Mouse (Mus musculus) adrenal gland, adult 8-10 months (tissue): ENCODE data around the gene Map2k5. TPM values are rescaled to one million over a fixed set of nuclear protein-coding genes. Genes with fewer than 3 reads are reported as not detected.

ENCODE experiments used
- DNase-seq: peaks from one replicate; pipeline ENCODE4 v3.0.0; 2022
- total RNA-seq, 4 experiments: library from RNA; stranded (reverse); gene quantifications; 2 replicates each; pipeline ENCODE4 v1.2.4; 2022

Gene Map2k5
- total RNA-seq: 10 to 100 TPM; 28.8 to 32.4 (median 30.3) TPM

GRCm38 (mm10) chr9:63377270-63378142, at the start of gene Map2k5:
Gene Map2k5, minus strand, starts transcription at chr9:63377902.
- DNase-seq: peak; percentile 87

GRCm38 (mm10) chr9:63421096-63421736, 43.5 kb upstream of the Map2k5 start:
- no peak for DNase-seq

GRCm38 (mm10) chr9:63420396-63420795, 42.7 kb upstream of the Map2k5 start:
- DNase-seq: no peak

DNA sequence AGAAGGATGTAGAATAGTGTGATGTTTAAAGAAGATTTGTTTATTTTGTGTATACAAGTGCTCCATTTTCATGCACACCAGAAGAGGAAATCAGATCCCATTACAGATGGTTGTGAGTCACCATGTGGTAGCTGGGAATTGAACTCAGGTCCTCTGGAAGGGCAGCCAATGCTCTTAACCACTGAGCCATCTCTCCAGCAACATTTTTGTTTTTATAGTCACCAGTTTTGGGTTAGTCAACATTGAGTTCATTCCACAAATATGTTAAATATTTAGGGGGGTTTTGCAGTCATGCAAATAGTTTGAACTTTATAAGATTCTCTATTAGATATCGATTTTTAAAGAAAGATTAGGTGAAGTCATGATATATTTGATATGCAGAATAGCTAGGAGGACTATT, 22.5 kb upstream of the Map2k5 start:
- no peak for DNase-seq

DNA sequence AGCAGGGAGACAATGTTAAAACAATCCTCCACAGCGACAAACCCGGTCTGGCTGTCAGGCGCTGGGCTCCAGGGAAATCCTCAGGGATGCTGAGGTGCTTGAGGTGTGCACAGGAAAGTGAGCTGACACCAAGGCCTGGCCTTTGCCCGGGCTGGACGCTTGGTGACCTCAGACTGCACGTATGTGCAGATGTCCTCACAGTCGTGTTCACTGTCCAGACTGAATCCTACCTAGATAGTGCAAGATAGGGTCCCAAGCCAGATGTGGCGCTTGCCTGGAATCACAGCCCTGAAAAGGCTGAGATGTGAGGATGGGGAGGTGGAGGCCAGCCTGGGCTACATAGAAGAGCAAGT, 21.7 kb upstream of the Map2k5 start:
- DNase-seq: no peak

- DNase-seq: peak; percentile 95
These were observed 21.1 kb upstream of the Map2k5 start, which contains the start of gene 2300009A05Rik for GRCm38 (mm10) chr9:63398611-63399462. Gene 2300009A05Rik, minus strand, starts transcription at chr9:63399246.

GRCm38 (mm10) chr9:63395612-63396011, 17.9 kb upstream of the Map2k5 start:
- DNase-seq: no peak

- DNase-seq: no peak
These were observed 13.6 kb upstream of the Map2k5 start for GRCm38 (mm10) chr9:63391307-63391706.

DNA sequence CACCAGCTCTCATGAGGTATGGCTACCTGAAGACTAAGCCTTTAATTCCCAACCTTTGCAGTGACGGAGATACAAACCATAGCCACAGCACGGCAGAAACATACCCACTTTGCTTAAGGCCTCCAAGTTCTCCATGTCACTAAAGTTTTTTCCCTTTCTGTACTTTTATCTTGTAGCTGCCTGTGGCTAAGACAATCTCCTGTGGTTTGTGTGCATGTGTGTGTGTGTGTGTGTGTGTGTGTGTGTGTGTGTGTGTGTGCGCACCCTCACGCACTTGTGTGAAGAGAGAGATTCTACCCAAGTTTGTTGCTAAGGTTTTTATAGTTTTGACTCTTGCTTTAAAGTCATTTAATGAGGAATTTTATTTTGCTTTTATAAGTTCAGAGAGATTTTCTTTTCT, 5.1 kb upstream of the Map2k5 start:
- no peak for DNase-seq

- no peak for DNase-seq
These were observed 2.6 kb upstream of the Map2k5 start for GRCm38 (mm10) chr9:63380326-63380725.

DNA sequence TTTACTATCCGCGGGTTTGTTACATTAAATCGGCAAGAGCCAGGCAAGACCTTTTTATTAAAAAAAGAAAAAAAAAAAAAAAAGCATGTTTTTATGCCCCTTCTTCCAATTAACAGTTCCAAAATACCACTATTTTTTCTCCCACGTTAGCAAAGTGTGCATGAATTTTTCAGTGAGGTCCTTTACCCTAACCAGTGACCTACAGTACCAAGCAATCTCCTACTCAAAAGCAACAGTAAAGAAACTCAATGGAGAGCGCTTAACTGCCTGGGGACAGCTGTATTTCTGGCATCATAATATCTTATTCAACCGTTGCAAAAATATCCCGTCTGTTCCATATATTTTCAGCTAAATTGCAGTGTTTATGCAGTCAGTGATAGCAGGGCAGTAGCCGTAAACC, 472 bp upstream of the Map2k5 start:
- DNase-seq: no peak

DNA sequence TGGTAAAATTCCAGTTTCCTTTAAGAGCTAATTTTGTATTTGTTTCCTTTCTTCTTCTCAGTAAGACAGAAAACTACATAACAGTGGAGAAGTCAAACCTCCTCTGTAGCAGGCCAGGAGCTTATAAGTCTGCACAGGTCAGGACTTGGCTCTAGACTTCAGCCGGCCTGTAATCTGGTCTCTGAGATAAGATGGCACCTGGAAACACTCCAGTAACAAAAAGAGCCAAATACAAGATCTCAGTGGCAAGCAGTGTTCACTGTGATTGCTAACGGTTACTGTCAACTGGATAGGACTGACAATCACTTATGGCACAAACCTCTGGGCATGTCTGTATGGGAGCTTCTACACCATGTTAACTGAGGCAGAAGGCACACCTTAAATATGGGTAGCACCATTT, 4.4 kb downstream of the Map2k5 start:
- DNase-seq: no peak

GRCm38 (mm10) chr9:63372541-63372940, 5.2 kb downstream of the Map2k5 start:
- no peak for DNase-seq

DNA sequence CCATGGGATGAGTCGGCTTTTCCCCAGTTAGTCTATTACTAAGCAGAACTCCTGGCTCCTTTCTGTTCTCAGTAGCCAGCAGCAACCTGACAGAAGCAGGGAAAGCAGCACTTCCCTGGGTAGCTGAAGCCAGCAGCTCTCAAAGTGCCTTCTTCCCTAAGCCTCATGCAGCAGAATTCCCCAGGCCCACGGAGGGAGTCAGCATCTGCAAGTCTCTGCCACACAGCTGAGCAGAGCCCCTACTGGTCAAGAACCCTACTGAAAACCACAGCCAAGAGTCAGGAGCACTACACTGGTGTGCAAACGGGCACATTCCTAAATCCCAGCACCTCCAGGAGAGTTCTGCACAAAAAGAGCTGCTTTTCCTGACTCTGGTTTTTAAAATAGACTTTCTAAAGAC, 17.3 kb downstream of the Map2k5 start:
- DNase-seq: no peak

DNA sequence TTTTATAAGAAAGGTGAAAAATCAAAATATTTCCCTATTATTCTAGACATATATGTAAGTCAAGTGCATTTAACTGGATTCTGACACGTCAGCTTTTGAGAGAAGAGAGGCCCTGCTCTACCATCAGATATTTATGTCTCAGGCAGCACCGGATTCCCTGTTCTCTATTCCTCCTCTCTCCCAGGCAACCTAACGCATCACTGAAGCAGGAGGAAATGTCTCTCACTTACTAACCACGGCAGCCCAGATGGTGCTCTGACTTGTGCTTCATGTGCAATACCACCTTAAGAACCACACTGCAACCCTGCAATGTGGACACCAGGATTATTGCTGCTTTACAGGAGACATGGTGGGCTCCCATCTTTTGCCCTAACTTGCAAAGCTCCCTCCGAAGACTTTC, 18.7 kb downstream of the Map2k5 start:
- DNase-seq: no peak

DNA sequence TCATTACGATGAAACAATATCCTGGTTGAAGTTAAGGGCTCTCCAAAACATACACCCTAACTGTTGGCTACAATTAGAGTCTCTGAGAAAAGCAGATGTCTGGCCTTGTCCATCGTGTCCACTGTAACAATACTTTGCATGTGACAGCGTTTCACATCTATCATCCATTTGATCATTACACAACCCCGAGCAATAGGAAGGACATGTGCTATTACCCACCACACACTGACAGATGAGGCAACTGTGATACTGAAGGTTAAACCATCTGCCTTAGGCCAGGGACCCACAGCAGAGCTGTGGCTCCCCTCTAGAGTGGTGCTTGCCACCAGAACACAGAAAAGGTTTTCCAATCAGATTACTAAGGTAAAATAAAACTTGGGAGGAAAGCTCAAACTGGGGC, 21.0 kb downstream of the Map2k5 start:
- peak; percentile 34 for DNase-seq

DNA sequence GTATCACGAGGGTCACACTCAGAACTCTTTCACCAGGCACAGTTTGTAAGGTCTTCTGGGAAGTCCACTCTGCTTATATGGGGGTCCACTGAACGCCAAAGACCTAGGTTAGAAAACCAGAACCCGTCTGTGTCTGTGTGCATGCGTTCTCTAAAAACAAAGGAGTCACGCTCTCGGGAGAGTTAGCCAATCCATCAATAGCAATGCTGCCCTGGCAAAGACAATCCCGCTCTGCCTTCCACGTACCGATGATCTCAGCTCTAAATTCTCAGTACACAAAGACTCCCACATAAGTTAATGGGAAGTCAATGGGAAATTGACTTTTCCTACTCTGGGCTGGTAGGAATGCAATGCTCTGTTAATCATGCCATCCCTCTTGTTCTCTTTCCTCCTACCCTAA, 21.4 kb downstream of the Map2k5 start:
- DNase-seq: no peak

DNA sequence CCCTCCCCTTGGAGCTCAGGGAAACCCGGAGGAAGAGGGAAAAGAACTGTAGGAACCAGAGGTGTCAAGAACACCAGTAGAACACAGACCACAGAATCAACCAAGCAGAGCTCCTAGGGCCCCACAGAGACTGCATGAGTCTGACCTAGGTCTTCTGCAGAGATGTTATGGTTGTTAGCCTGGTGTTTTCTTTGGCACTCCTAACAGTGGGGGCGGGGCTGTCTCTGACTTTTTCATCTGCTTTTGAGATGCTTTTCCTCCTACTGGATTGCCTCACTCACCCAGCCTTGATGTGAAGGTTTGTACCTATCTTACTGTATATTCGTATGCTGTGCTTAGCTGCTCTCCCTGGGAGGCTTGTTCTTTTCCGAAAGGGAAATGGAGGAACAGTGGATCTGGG, 23.5 kb downstream of the Map2k5 start:
- DNase-seq: no peak

DNA sequence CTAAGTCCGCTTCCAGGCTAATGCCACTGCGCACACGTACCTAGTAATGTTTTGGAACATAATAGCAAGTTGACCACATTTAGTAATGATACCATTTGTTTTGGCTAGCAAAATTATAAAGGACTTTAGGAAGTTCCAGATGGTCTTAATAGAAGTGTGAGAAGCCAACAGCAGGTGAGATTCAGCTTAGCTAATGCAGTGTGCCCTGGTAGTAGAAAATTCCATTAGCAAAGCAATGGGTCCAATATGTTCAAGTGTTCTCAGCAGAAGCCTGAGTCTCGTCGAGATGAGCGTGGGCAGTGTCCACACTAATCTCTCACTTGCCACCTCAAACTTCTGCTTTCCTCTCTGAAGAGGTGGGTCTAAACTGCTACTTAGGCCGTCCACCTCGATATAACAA, 27.7 kb downstream of the Map2k5 start:
- DNase-seq: no peak

DNA sequence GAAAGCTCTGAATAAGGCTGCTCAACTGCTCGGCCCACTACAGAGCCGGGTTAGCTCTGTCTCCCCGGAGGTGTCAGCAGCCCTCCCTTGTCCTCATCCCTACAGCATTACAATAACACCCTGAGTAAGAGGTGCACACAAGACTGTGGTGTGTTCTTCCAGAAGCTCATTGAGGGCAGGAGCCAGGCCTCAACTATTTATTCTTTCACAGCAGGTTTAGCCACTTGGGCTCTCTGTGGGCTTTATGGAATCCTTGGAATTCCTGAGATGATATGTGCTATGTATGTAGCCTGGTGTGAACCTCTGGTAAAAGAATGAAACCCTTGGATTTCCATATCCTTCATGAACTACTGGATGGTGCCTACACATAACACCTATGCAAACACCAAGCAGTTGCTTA, 28.5 kb downstream of the Map2k5 start:
- no peak for DNase-seq

DNA sequence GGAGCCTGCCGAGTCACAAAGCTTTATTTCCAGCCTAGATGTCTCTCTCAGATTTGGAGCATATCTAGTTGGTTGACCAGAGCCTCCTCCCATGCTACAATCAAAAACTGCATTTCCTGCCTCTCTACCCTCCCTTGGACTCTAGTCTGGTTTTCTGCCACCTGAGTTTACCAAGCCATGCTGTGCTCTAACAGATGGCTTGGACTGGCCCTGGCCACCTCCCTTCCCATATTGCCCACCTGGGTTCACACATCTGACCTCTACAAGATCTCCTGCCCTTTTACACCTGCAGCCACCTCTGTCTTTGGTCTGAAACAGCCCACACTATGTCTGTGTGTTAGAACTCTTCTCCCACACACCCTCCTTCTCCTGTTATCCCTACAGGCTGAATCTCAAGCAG, 29.6 kb downstream of the Map2k5 start:
- DNase-seq: no peak

- DNase-seq: no peak
These were observed 31.7 kb downstream of the Map2k5 start for GRCm38 (mm10) chr9:63346029-63346428.

- DNase-seq: no peak
These were observed 35.9 kb downstream of the Map2k5 start for GRCm38 (mm10) chr9:63341761-63342160.
